Mouse (Mus musculus): ENCODE data around the gene Crispld2. TPM values are rescaled to one million over a fixed set of nuclear protein-coding genes. Genes with fewer than 3 reads are reported as not detected.

Crispld2 gene
- polyA plus RNA-seq, 1 experiment = not detected

DNA sequence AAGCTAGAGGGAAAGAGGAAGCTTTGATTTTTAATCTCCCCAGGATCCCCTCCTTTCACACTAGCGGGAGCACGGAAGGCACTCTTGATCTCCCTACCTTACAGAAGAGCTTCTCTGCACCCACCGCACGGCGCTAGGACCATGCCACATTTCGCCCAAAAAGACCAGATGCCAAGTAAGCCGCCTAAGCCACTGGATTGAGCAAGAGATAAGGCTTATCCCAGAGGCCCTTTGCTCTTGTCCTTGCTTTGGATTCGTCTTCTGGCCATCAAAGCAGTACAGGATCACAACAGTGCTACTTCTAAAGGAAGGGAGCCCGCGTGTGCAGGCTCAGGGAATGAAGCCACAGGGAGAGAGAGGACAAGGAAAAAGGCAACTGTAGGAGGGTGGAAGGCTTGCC lies 102.6 kb downstream of the Crispld2 start:
- H3K27ac ChIP-seq (ENCODE audit: insufficient read depth, low read depth, low read length) = 0 out of 2 replicates have a peak overlapping the region, but pooled peaks have one; percentile 26
- no peak overlapping the region for H3K4me3 ChIP-seq (ENCODE audit: insufficient read depth, low read length)
- H3K4me1 ChIP-seq (ENCODE audit: control insufficient read depth, insufficient read depth, low read length) = peaks cover 40% of the 10 kb centered on the region
- TF ChIP-seq CTCF (IDR thresholded peaks at IDR 0.05; ENCODE audit: low read depth, low read length) (no peak), POLR2A (IDR thresholded peaks at IDR 0.05; ENCODE audit: borderline replicate concordance, low read depth, low read length) (no peak)

DNA sequence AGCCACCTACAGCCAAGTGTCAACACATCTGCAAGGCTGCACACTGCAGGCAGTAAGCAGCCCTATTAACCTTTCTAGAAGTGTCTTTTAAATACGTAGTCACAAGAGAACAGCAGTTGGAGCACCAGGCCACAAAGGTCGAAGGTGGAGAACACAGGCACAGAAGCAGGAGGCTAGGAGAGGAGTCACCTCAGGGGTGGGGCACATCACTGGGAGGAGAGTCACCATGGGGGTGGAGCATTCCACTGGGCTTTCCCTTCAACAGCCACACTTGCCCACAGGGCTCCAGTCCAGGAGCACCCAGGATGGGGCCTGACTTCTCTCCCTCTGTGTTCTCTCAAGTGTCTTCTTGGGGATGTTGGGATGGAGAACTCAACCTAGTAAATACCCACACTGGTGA lies 104.2 kb downstream of the Crispld2 start:
- H3K27ac ChIP-seq (ENCODE audit: insufficient read depth, low read depth, low read length) = no peak overlapping the region
- peaks cover 43% of the 10 kb centered on the region for H3K4me1 ChIP-seq (ENCODE audit: control insufficient read depth, insufficient read depth, low read length)
- H3K4me3 ChIP-seq (ENCODE audit: insufficient read depth, low read length) = no peak overlapping the region
- no peak for TF ChIP-seq POLR2A (IDR thresholded peaks at IDR 0.05; ENCODE audit: borderline replicate concordance, low read depth, low read length)
- TF ChIP-seq CTCF (IDR thresholded peaks at IDR 0.05; ENCODE audit: low read depth, low read length) = no peak

- Histone ChIP-seq H3K4me1 (ENCODE audit: control insufficient read depth, insufficient read depth, low read length) (peaks cover 54% of the 10 kb centered on the region), H3K4me3 (ENCODE audit: insufficient read depth, low read length) (peak overlapping the region; percentile 89), H3K27ac (ENCODE audit: insufficient read depth, low read depth, low read length) (peak overlapping the region; percentile 85)
- no peak for TF ChIP-seq CTCF (IDR thresholded peaks at IDR 0.05; ENCODE audit: low read depth, low read length)
- no peak for TF ChIP-seq POLR2A (IDR thresholded peaks at IDR 0.05; ENCODE audit: borderline replicate concordance, low read depth, low read length)
These were observed 108.3 kb downstream of the Crispld2 start for GRCm38 (mm10) chr8:120100388-120101067.

GRCm38 (mm10) chr8:120101068-120101972 lies 109.1 kb downstream of the Crispld2 start, which contains the start of gene Zdhhc7:
Gene Zdhhc7, minus strand, starts transcription at chr8:120101482.
- TF ChIP-seq POLR2A (IDR thresholded peaks at IDR 0.05; ENCODE audit: borderline replicate concordance, low read depth, low read length) = no peak
- TF ChIP-seq CTCF (IDR thresholded peaks at IDR 0.05; ENCODE audit: low read depth, low read length) = no peak
- peak within 1 kb of the TSS; percentile 85 for H3K27ac ChIP-seq (ENCODE audit: insufficient read depth, low read depth, low read length)
- peak within 1 kb of the TSS; percentile 89 for H3K4me3 ChIP-seq (ENCODE audit: insufficient read depth, low read length)
- H3K4me1 ChIP-seq (ENCODE audit: control insufficient read depth, insufficient read depth, low read length) = peaks cover 48% of the 10 kb centered on the region

Other genes with a start within 250 kb of the Crispld2 start
- gene Tldc1, start 214.0 kb upstream of the Crispld2 start, polyA plus RNA-seq (2012; ENCODE audit: insufficient read depth, insufficient read length, missing spikeins) = 5.4 and 6.5 TPM in 2 replicates
- gene Cotl1, start 151.9 kb upstream of the Crispld2 start, polyA plus RNA-seq (2012; ENCODE audit: insufficient read depth, insufficient read length, missing spikeins) = 472 and 492 TPM in 2 replicates
- 7.6 and 8.3 TPM in 2 replicates for gene Klhl36, start 130.2 kb upstream of the Crispld2 start, polyA plus RNA-seq (2012; ENCODE audit: insufficient read depth, insufficient read length, missing spikeins)
- 17.3 and 19.2 TPM in 2 replicates for gene Usp10, start 82.1 kb upstream of the Crispld2 start, polyA plus RNA-seq (2012; ENCODE audit: insufficient read depth, insufficient read length, missing spikeins)
- gene Gm20388, start 81.6 kb upstream of the Crispld2 start, polyA plus RNA-seq (2012; ENCODE audit: insufficient read depth, insufficient read length, missing spikeins) = 32.7 and 45.3 TPM in 2 replicates
- gene Zdhhc7, start 109.0 kb downstream of the Crispld2 start, polyA plus RNA-seq (2012; ENCODE audit: insufficient read depth, insufficient read length, missing spikeins) = 33.5 and 36.9 TPM in 2 replicates
- gene 6430548M08Rik, start 121.7 kb downstream of the Crispld2 start, polyA plus RNA-seq (2012; ENCODE audit: insufficient read depth, insufficient read length, missing spikeins) = 40.4 and 43.2 TPM in 2 replicates
- gene Fam92b, start 185.0 kb downstream of the Crispld2 start, polyA plus RNA-seq (2012; ENCODE audit: insufficient read depth, insufficient read length, missing spikeins) = not detected in 2 replicates
- 12.4 and 15.1 TPM in 2 replicates for gene Gse1, start 236.0 kb downstream of the Crispld2 start, polyA plus RNA-seq (2012; ENCODE audit: insufficient read depth, insufficient read length, missing spikeins)

Measured in bone marrow macrophage, adult 2 months (primary cell).